Mouse (Mus musculus) right cerebral cortex, adult 18-20 months (tissue): Measurements from ENCODE around the gene B3galt2.
A peak's percentile ranks its signal among the peaks of the same experiment; 100 is the strongest.
"Not testable (repeated sequence)": the region's sequence is repeated elsewhere in the genome, so short reads cannot be mapped to it uniquely, and the experiment has no call there.

ENCODE experiments used
- DNase-seq: peaks from one replicate; pipeline ENCODE4 v3.0.0; 2022; ENCODE audit warnings: mixed read lengths

The B3galt2 gene

DNA sequence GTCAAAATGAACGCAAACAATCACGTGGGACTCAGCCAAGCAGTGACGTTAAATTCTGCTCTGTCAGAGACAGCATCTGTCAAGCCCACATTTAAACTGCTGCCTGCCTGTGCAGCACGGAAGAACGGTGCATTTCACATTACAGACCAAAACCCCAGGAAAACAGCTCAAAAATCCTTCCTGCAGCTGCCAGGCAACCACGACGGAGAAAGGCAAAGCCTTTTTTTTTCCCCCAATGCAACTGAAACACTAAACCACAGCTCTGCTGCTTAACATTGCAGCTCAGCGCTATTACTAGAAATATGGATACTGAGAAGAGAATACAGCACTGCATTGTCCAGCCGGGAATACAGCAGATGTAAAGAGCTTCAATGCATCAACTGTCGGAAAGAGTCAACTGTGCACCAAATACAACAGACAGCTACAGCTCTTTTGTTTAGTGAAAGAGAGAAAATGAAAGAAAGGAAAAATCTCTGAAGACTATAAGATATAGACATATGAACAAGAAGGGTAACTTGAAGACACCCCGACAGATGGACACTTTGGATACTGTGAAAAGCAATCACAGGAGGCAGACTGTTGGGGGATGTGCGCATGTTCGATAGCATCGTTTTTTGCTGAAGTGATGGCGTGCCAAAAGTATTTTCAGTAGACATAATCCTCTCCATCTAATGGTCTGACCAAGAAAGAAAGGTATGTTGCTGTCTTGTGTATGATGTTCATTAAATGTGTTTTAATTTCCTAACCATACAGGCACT lies at the start of gene B3galt2:
TSS of gene B3galt2 (plus strand) at position 15 of the 758 bp plus-strand sequence.
- peak; percentile 75 for DNase-seq

DNA sequence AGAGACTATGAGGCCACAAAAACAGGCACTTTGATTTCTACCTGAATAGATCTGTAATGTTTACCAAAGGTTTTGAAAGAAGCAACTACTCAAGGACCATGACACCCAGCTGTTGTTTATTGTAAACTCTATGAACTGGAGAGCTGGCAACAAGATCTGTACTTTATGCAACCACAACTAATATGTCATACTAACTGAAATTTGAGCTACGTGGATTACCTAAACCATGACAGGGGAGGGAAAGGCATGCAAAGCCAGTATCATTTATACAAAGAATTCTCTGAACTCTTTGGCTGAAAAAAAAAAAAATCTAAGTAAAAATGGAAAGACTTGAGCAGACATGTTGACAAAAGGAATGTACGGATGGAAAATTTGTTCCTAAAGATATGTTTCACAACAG lies 43.6 kb upstream of the B3galt2 start:
- DNase-seq, result no peak

DNA sequence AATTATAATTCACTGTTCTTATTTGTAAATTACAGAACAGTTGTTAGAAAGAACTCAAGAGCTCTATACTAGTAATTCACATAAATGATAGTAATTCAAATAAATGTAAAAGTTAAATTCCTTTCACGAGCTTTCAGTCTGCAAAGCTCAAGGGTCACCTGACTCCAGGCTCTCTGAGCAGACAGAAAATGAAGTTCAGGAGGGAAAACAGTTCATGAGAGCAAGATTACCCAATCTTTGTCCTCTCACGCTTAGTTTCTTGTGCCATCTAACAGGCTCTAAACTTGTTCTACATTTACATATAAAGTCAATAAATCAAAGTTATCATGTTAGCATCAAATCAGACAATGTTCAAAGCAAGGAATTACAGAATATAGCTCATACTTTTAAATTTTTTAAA lies 31.6 kb upstream of the B3galt2 start:
- DNase-seq, result no peak

DNA sequence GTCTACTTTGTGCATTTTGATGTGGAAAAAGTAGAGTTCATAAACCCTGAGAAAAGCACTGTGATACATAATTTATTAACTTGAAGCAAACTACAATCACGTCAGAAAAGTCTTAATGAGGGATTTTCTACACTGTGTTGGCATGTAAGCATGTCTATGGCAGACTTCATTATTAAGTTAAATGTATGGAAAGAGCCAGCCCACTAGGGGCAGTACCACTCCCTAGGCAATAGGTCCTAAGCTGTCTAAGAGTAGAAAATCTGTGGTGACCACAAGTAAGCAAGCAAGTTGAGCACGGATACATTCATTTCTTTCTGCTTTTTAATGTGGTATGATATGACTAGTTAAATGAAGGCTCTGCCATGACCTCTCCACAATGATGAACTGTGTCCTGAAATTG lies 27.6 kb upstream of the B3galt2 start:
- DNase-seq, result no peak

DNA sequence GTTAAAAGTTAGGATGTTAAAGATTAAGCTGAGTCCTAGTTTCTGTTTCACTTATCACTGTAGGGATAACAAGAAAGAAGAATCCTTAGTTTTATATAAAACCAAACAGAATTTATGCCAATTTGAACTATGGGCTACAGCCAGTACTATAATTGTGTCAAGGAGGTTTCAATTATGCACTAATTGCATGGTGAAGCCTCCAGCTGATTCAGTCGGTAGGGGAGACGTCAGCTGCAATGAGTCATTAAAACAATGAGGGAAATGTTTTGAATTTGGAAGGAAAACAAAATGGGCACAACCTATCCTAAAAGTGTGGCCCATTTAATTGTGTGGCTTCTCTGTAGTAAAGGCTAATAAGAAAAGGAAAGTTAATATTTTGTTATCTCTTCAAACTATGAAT lies 20.7 kb upstream of the B3galt2 start:
- DNase-seq, result no peak

DNA sequence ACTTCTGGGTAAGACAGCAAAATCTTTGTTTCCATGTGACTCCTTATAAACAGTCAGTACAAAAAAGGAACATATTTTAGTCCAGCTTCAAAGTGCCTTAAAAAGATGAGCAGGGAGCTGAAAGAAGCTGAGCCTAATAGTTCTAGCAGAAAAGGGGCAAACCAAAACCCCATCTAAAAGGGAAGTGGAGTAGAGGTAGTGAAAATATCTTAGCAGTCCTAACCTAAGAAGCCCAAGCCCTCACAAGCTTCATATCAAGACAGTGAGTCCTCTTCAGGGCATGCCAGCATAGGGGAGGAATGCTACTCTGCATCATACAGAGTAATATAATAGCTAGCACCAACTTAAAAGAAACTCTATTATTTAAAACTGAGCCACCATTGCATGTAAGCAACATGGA lies 18.5 kb upstream of the B3galt2 start:
- no peak for DNase-seq

DNA sequence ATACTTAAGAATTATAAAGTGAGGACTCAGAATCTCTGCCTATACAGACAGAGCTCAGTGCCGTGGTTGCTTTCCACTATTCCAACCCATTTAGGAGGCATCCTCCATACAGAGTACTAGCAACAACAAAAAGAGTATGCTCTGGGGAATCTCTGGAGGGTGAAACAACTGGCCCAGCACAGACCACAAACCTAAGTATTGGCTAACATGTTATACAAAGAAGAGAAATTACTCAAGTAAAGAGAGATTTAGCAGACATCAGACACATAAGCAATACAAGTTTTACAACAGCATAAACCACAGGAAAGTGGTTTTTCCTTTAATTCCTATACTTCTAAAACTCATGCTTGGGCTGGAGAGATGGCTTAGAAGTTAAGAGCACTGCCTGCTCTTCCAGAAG lies 17.8 kb upstream of the B3galt2 start:
- no peak for DNase-seq

DNA sequence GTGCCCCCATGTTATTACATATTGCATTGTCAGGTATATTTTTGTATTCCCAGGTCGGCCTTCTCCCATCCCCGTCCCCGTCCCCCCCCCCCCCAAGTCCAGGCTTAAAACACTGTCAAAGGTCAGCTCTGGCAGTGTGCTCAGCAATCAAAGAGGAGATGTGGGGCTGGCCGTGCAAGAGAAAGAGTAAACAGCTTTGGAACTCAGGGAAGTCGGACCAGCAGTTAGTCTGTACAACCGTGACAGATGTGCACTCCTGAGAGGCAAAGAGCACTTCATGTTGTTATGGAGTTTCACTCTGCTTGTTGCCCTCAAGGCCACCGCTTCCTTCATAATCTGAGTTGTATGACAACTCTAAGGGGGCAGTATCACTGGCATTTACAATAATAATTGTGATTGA lies 9.1 kb upstream of the B3galt2 start:
- no peak for DNase-seq

DNA sequence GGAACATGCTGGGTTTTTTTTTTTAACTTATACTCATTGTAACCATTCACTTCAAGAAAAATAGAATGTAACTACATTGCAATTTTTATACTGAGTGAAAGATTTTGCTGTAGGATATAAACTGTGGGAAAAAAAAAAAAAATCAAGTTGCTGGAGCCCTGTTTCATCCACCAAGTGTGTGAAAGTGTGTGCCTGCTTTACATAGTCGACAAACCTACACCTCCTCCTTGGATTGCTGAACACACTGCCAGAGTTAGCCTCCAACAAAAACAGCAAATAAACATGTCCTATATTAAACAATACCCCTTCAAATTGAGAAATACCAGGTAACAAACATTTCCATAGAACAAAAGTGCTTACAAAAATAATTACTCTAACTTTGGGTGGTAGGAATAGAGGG lies 8.1 kb upstream of the B3galt2 start:
- DNase-seq, result no peak

DNA sequence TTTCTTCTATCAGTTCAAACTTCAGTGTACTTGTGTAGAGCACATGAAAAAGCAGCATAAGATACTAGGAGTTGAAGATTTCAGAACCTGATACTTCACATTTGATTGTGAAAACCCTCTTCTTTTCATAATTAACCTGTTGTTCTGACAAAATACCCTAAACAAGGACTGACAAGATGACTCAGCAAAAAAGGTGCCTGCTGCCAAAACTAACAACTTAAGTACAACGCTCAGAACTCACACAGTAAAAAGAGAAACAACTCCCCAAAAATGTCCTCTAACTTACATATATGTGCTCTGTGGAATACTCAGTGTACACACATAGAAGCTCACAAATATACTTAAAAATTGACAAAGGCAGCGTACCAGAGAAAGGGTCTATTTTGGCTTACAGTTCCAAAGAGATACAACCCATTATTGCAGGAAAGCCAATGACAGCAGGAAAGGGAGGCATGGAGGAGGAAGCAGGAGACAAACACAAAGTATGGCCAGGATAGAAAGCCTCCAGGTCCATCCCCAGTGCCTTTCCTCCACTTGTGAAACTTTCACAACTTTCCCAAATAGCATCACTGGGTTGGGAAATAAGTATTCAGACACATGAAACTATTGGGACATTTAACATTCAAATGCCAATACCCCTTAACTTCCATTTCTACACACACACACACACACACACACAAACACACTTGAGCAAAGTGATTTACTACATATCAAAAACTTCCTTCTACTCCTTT lies 7.4 kb upstream of the B3galt2 start:
- DNase-seq, result no peak

DNA sequence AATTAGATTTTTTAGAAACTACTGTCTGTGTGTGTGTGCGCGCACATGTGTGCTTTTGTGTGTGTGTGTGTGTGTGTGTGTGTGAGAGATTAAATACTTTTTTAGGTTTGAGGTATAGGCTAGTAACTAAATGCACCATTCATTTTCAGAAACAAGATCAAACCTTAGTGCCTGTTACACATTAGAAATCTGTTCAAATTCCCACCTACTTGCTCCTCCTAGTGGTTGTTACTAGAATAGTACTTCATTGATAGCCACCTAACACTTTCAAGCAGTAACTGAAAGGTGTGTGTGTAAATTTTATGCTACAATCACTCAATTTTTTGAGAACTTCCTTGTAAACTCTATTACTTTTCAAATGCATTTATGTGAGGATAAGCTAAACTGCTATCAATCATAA lies 3.8 kb downstream of the B3galt2 start:
- DNase-seq, result peak; percentile 20

DNA sequence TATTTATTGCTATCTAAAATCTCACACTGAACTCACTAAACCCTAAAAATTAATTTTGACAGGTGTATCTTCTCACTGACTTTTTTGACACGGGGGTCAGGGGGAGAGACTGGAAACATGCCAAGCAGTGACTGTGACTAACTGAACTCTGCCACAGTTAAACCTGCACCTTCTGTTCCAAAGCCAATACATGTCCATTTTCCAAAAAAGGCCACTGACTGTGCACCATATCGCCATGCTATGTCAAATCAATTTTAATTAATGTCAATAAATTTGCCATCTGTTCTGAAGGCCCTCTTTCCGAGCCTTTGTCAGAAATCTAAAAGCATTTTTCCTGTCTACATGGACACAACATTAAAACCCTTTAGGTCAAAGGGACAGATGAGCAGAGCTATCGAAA lies 4.9 kb downstream of the B3galt2 start:
- no peak for DNase-seq

DNA sequence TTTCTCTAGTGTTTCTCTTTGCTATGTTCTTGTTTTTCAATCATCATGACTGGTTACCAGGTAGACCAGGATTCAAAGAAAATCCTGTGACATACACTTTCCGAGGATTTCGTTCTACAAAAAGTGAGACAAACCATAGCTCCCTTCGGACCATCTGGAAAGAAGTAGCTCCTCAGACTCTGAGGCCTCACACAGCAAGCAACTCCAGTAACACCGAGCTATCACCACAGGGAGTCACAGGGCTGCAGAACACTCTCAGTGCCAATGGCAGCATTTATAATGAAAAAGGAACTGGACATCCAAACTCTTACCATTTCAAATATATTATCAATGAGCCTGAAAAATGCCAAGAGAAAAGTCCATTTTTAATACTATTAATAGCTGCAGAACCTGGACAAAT lies 5.8 kb downstream of the B3galt2 start:
- DNase-seq, result no peak

DNA sequence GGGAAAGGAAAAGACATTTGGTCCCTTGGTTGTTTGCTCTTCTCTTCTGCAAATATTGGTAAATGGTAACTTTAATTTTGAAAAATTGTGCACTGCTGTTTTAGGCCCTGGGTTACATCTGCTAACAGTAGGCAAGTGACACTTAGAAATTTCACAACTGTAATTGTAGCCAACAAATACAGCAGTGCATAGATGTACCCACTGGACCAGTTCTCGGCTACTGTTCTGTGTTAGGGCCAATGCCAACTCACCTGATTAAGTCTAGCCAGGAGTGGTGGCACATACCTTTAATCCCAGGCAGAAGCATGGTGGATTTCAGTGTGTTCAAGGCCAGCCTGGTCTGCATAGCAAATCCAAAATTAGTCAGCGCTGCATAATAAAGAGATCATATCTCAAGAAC lies 9.9 kb downstream of the B3galt2 start:
- DNase-seq, result no peak

DNA sequence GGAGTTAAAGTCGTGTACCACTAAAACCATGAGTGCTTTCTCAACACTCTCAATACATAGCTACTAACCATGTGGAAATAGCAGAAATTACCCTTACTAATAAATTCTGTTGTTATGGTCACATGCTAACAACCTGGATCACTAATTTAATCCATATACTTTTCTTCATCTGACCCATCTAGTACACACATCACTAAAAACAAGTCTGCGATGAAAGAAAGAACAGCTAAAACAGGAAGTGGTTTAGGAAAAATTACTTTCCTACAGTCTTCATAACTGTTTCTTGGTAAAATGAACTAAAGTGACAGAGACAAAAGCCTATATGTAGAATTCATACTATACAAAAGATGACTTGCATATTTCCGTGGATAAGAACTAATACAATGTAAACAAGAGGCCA lies 13.2 kb downstream of the B3galt2 start:
- no peak for DNase-seq

DNA sequence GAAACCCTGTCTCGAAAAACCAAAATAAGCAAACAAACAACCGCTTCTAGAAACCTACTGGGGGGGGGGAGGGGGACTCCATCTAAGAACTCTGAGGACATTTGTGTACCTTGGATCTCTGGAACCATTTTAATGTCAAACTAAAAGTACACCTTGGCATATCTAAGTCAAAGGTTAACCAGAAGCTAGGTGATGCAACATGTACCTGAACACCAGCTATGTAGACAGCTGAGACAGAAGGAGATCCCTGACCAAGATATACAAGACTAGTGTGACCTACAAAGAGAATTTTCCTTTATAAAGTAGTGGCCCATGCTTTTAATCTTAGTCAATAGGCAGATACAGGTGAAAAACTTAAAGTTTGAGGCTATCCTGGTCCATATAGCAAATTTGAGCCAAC lies 22.7 kb downstream of the B3galt2 start:
- DNase-seq, result no peak

DNA sequence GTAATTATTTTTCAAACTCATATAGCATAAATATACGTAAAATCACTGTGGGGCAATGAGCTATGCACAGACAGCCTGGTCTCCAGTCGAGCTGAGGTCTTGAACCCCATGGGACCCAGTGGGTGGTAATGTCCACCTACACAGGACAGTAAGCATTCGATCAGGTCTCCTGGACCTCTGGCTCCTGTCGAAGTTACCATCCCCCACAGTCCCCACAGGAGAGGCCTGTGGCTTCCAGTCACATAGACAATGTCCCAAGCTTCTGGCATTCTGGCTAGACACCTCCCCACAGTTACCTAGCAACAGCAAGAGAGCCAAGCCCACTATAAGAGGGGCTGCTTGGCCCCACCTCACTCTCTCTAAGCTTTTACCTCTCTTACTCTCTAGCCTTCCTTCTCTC lies 24.3 kb downstream of the B3galt2 start:
- DNase-seq, result not testable (repeated sequence)

DNA sequence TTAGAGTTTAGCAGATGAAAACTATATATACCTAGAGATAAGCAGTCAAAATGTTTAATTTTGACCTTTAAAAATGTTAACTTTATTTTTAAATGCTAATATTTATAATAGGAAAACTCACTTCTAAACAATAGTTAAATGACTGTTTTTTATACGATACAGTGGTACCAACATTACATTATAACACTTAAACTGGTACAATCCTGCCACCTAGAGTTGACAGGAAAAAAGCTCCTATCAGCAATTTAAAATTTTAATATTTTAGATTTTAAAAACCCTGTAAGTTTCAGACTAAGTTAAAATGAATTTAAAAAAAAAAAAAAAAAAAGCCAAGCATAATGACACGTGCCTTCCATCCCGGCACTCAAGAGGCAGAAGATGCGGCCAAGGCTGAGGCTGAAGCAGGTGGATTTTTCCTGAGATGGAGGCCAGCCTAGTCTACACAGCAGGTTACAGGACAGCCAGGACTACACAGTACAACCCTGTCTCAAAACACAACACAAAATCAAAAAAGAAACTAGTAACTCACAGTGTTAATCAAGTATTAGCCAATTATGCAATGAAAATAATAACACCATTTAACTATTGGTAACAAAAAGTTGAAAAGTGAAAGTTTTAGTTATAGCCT lies 35.4 kb downstream of the B3galt2 start:
- no peak for DNase-seq

DNA sequence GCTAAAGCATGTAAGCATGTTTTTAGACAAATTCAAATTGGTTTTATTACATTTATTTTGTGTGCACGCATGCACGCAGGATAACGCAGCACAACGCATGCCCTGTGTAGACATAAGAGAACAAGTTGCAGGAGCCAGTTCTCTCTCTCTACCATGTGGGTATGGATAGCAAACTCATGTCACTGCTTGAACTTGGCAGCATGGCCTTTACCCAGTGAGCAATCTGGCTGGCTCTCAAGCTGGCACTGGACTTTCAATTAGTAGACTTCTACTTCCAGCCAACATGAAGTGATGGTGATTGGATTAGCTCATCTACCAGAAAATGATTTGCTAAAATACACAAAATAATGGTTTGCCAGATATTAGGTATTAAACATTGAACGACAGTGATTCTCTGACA lies 40.6 kb downstream of the B3galt2 start:
- no peak for DNase-seq

DNA sequence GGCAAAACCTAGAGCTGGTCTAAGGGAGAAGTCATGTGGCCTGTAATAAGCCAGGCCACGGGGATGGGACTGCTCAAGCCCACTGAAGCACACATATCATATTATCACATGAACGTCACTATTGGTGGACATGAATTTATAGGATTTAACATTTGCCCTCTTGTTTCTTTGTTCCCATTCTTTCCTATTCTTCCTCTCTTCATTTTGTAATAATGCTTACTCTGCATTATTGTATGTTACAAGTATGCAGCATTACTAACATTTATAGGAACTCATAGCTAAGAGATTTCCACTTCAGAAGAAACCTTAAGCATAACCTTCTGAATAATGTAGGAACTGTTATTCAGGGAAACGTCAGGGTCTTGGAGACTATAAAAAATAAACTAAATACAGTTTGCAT lies 44.4 kb downstream of the B3galt2 start:
- DNase-seq, result no peak

DNA sequence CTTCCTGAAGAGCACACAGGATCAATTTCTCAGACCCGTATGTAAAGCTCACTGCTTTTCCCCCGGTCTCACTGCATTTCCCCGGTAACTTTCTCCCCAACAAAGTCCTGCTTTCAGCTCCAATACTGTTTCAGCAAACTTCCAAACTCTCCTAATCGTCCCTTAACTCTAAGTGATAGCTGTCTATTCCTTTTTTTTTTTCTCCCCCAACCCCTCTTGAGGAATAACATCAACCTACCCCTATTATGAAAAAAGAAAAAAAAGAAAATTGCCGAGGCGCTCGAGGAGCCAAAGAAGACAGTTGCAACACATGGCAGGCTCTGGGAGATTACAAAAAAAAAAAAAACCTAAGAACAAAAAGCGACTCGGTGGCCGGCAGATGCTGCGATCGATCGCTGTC lies 61.3 kb downstream of the B3galt2 start:
- DNase-seq, result no peak

DNA sequence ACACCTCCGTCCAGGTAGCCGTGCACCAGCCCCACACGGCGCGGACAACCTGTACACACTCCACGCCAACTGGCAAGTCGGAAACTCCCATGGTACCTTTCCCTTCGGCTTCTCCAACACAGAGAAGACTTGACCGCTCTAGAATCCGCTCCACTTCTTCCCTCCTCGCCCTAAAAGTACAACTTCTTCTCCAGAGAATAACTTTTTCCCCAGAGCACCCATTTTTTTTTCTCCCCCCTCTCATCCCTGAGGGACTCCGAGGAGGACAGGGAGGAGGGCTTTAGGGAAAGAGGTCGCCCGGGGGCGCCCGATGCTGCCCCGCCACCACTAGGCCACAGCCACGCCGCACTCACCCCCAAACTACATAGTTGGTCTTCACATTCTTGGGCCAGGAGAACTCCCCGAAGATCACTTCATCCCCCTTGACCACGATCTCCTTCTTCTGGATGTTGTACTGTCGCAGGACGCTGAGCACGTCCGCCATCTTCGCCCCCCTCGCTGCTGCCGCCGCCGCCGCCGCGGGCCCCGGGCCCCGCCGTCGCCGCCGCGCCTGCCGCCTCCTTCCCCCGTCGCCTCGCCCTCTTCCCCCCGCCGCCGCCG lies 61.8 kb downstream of the B3galt2 start:
- peak; percentile 32 for DNase-seq

DNA sequence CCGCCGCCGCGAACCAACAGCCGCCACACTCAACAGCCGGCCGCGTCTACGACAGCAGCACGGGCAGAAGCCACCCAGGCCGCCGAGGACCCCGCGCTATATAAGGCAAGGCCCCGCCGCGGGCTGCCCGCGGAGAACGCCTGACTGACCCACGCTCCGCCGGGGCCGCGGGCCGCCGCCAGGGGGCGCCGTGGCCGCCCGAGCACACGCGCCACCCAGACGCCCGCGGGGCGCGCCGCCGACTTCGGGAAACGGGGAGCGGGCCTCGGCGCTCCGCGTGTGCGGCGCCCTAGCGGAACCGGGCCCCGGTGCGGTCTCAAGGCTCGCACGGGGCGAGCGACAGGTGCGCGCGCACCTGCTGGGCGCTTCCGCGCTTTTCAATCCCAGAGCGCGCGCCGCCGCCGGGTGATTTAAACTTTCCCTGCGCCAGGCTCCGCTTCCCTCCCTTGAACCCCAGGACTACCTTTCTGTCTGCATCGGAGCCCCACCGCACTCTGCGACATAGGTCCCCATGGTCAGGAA lies 62.3 kb downstream of the B3galt2 start, which contains the start of gene Cdc73:
TSS of gene Cdc73 (minus strand) at position 153 of the 522 bp plus-strand sequence.
- peak; percentile 91 for DNase-seq
